Mouse (Mus musculus): ENCODE measurements around the gene Avil. TPM values are rescaled to one million over a fixed set of nuclear protein-coding genes. Genes with fewer than 3 reads are reported as not detected.
A peak's percentile ranks its signal among the peaks of the same experiment; 100 is the strongest.

Gene Avil
- polyA plus RNA-seq, 1 experiment from 2014 or later: 0.08 TPM

DNA sequence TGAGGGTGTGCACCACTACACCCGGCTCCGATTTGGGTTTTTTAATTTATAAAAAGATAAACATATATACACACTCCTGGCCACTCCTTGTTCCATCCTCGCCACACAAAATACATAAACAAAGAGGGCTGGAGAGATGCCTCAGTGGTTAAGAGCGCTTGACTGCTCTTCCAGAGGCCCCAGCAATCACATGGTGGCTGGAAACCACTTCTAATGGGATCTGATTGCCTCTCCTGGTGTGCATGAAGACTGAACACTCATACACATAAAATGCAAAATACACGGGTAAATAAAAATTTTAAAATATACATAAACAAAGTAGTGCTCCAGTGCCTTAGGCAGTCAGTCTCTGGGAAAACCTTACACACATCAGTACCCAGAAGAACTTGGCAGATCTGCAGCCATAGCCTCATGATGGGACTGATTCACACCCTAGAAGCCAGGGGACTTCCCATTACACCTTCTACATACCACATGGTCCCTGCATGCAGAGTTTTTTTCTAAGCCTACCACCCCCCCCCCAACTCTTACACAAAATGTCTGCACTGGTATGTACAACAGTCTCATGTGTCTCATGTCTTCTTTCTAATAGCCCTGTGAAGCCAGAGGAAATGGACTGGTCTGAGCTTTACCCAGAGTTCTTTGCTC is 42.1 kb downstream of the Avil start:
- Histone ChIP-seq H3K27ac (ENCODE audit: low read depth, low read length) (no peak overlapping the region), H3K9ac (ENCODE audit: low read length) (peak overlapping the region; percentile 58), H3K36me3 (ENCODE audit: control insufficient read depth, insufficient read depth, low read length) (no peaks in the 10 kb centered on the region), H3K9me3 (ENCODE audit: control insufficient read depth, low read length) (no peaks in the 10 kb centered on the region), H3K27me3 (ENCODE audit: control insufficient read depth, insufficient read depth, low read length) (peaks cover 4% of the 10 kb centered on the region; the same call in 1 of the 2 replicates), H3K4me1 (replicated peaks; ENCODE audit: control insufficient read depth, insufficient read depth, low read length) (0 out of 2 replicates have a peak, but pooled peaks cover 2% of the 10 kb centered on the region), H3K4me2 (ENCODE audit: low read depth, low read length, severe bottlenecking) (peak overlapping the region; percentile 99), H3K4me3 (ENCODE audit: low read depth, low read length) (peak overlapping the region; percentile 69)
- DNase-seq (ENCODE audit: low spot score) (no peak), ATAC-seq (replicated peaks; ENCODE audit: low FRiP score) (no peak)
- 19% methylated on average over 5 of the region's 5 CpGs for WGBS

DNA sequence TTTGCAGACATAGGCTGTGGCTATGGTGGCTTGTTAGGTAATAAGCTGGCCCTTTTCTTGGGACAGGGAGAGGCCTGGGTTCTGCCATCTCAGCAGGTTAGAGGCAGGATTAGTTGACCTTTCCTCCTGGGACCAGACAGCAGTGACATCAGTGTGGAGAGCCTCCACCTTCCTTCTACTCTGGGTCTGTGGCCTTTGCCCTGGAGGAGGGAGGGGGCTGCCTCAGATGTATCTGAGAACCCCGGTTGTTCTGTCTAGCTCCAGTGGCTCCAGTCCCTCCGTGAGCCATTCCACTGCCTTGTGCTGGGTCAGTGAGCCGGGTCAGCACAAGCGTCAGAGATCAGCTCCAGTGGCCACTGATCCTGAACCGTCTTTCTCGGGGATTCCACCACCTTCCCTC is 42.7 kb downstream of the Avil start:
- Histone ChIP-seq H3K4me3 (ENCODE audit: low read depth, low read length) (no peak overlapping the region), H3K27me3 (ENCODE audit: control insufficient read depth, insufficient read depth, low read length) (peaks cover 9% of the 10 kb centered on the region), H3K4me1 (replicated peaks; ENCODE audit: control insufficient read depth, insufficient read depth, low read length) (0 out of 2 replicates have a peak, but pooled peaks cover 2% of the 10 kb centered on the region), H3K9ac (ENCODE audit: low read length) (no peak overlapping the region), H3K27ac (ENCODE audit: low read depth, low read length) (no peak overlapping the region), H3K4me2 (ENCODE audit: low read depth, low read length, severe bottlenecking) (no peak overlapping the region), H3K9me3 (ENCODE audit: control insufficient read depth, low read length) (no peaks in the 10 kb centered on the region), H3K36me3 (ENCODE audit: control insufficient read depth, insufficient read depth, low read length) (no peaks in the 10 kb centered on the region)
- WGBS: 83% methylated on average over 6 of the region's 6 CpGs
- DNase-seq (ENCODE audit: low spot score) (no peak), ATAC-seq (replicated peaks; ENCODE audit: low FRiP score) (no peak)

DNA sequence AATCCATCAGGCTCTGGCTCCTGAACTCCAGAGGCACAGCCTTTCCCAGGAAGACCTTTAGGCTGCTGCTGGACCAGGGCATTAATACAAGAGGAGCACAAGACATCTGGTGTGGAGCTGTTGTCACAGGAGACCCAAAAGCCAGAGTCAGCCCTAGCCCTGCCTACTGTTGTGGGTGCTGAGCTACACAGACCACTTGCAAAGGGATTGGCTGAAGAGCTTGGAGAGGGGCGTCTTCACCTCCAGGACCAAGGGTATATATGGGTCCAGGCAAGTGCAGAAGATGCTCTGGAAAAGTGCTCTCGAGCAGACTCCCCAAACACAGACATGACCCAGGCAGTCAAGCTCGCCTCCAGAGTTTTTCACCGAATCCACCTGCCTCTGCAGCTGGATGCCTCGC is 47.4 kb downstream of the Avil start, which contains the start of gene Cyp27b1:
Gene Cyp27b1 (plus strand): TSS at position 297 of the 400 bp plus-strand sequence.
- Histone ChIP-seq H3K27me3 (ENCODE audit: control insufficient read depth, insufficient read depth, low read length) (peaks cover 36% of the 10 kb centered on the region), H3K9me3 (ENCODE audit: control insufficient read depth, low read length) (no peaks in the 10 kb centered on the region), H3K27ac (ENCODE audit: low read depth, low read length) (no peak within 1 kb of the TSS), H3K36me3 (ENCODE audit: control insufficient read depth, insufficient read depth, low read length) (no peaks in the 10 kb centered on the region), H3K4me3 (ENCODE audit: low read depth, low read length) (peak within 1 kb of the TSS; percentile 5; the same call in 1 of the 2 replicates), H3K9ac (ENCODE audit: low read length) (no peak within 1 kb of the TSS; the same call in 1 of the 2 replicates), H3K4me1 (replicated peaks; ENCODE audit: control insufficient read depth, insufficient read depth, low read length) (peaks cover 7% of the 10 kb centered on the region; the same call in 1 of the 2 replicates), H3K4me2 (ENCODE audit: low read depth, low read length, severe bottlenecking) (peak within 1 kb of the TSS; percentile 11; the same call in 1 of the 2 replicates)
- ATAC-seq (replicated peaks; ENCODE audit: low FRiP score): no peak
- DNase-seq (ENCODE audit: low spot score): no peak
- whole genome bisulfite sequencing: 27% methylated on average over 5 of the region's 5 CpGs

DNA sequence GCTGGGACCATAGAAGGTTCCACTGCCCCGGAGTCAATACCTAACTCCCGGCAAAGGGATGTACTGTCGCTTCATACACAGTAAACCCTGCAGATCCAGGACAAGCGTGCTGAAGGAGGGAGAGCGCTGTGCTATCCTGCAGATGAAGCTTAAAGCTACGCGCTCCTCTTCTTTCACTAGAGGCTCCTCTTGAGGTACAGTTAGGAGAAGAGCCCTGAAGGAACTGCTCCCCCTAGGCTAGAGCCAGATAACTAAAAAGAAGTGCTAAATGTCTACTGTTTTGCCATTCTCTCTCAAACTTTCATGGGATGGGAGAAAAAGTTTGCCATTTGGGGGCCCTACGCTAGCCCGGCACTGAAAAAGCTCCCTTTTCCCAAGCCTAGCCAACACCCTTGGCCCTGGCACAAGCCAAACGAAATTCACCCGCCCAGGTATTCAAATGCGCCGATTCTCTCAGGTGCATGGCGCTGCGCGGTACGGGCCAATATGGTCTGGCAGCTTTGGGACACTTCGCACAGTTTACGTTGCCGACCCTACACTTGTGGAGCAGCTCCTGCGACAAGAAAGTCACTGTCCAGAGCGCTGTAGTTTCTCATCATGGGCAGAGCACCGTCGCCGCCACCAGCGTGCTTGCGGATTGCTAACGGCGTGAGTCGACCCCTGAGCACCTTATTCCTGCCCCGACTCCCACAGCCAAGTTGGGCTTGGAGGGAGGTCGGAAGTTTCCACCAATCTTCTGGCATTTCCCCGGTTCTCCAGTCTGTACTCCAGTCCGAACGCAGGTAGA is 48.3 kb downstream of the Avil start:
- DNase-seq (ENCODE audit: low spot score) (peak; percentile 52), ATAC-seq (replicated peaks; ENCODE audit: low FRiP score) (no peak)
- H3K27me3 ChIP-seq (ENCODE audit: control insufficient read depth, insufficient read depth, low read length): peaks cover 36% of the 10 kb centered on the region
- peak overlapping the region; percentile 11; the same call in 1 of the 2 replicates for H3K4me2 ChIP-seq (ENCODE audit: low read depth, low read length, severe bottlenecking)
- H3K9ac ChIP-seq (ENCODE audit: low read length): no peak overlapping the region; the same call in none of the 2 replicates
- peaks cover 6% of the 10 kb centered on the region; the same call in 1 of the 2 replicates for H3K4me1 ChIP-seq (replicated peaks; ENCODE audit: control insufficient read depth, insufficient read depth, low read length)
- H3K9me3 ChIP-seq (ENCODE audit: control insufficient read depth, low read length): no peaks in the 10 kb centered on the region
- no peaks in the 10 kb centered on the region for H3K36me3 ChIP-seq (ENCODE audit: control insufficient read depth, insufficient read depth, low read length)
- no peak overlapping the region for H3K27ac ChIP-seq (ENCODE audit: low read depth, low read length)
- 4% methylated on average over 35 of the region's 35 CpGs for WGBS
- H3K4me3 ChIP-seq (ENCODE audit: low read depth, low read length): peak overlapping the region; percentile 5; the same call in 1 of the 2 replicates

DNA sequence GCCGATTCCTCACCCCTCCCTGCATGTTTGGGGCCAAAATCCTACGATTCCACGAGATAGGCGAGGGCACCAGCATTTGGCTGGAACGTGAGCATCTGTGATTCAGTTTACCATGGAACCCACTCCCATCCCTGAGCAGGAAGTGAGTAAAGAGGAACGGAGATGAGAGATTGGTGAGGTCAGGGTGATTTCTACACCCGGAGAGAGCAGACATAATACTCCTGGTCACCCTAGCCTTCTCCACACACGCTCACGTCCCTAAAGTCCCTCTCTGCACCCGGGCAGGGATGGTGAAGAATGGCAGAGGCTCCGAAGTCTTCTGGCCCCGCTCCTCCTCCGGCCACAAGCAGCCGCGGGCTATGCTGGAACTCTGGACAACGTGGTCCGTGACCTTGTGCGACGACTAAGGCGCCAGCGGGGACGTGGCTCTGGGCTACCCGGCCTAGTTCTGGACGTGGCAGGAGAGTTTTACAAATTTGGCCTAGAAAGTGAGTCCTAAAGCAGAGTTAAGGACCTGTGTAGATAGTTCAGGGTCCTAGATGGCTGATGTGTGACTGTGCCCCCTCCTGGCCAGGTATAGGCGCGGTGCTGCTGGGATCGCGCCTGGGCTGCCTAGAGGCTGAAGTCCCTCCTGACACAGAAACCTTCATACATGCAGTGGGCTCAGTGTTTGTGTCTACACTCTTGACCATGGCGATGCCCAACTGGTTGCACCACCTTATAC is 49.0 kb downstream of the Avil start:
- no peak for ATAC-seq (replicated peaks; ENCODE audit: low FRiP score)
- H3K9me3 ChIP-seq (ENCODE audit: control insufficient read depth, low read length): no peaks in the 10 kb centered on the region
- H3K4me1 ChIP-seq (replicated peaks; ENCODE audit: control insufficient read depth, insufficient read depth, low read length): peaks cover 6% of the 10 kb centered on the region; the same call in 1 of the 2 replicates
- no peak overlapping the region for H3K27ac ChIP-seq (ENCODE audit: low read depth, low read length)
- no peak overlapping the region for H3K4me2 ChIP-seq (ENCODE audit: low read depth, low read length, severe bottlenecking)
- peak overlapping the region; percentile 5; the same call in 1 of the 2 replicates for H3K4me3 ChIP-seq (ENCODE audit: low read depth, low read length)
- peaks cover 36% of the 10 kb centered on the region for H3K27me3 ChIP-seq (ENCODE audit: control insufficient read depth, insufficient read depth, low read length)
- no peak overlapping the region; the same call in 1 of the 2 replicates for H3K9ac ChIP-seq (ENCODE audit: low read length)
- 3% methylated on average over 29 of the region's 29 CpGs for WGBS
- DNase-seq (ENCODE audit: low spot score): peak; percentile 54
- H3K36me3 ChIP-seq (ENCODE audit: control insufficient read depth, insufficient read depth, low read length): no peaks in the 10 kb centered on the region

DNA sequence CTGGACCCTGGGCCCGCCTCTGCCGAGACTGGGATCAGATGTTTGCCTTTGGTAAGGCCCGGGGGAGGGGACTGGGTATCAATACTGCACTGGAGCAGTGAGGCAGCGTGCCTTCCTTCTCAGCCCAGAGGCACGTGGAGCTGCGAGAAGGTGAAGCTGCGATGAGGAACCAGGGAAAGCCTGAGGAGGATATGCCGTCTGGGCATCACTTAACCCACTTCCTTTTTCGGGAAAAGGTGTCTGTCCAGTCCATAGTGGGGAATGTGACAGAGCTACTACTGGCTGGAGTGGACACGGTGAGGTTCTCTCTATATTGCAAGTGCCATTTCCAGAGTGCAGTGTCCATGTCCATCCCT is 49.6 kb downstream of the Avil start:
- H3K4me3 ChIP-seq (ENCODE audit: low read depth, low read length): no peak overlapping the region
- no peak; the same call in 1 of the 2 replicates for ATAC-seq (replicated peaks; ENCODE audit: low FRiP score)
- 21% methylated on average over 10 of the region's 10 CpGs for WGBS

DNA sequence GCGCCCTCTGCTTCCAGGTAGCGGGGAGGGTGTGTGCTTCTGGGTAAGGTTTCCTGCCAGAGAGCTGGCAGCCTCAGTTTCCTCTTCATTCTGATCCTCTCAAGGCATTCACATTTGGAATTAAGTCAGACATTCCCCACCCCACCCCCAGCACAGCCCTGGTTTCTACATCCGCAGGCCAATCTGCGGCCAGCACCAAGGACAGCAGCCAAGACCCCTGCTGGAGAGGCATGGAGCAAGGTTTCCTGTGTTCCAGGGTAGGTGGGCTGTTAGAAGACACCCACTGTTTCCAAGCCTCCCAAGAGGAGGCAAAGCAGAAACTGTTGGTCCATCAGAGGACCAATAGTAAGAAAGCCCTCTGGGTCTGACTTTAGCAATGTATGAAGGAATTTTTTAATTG is 54.1 kb downstream of the Avil start:
- DNase-seq (ENCODE audit: low spot score) (no peak), ATAC-seq (replicated peaks; ENCODE audit: low FRiP score) (no peak)
- peaks cover 15% of the 10 kb centered on the region for H3K27me3 ChIP-seq (ENCODE audit: control insufficient read depth, insufficient read depth, low read length)
- no peak overlapping the region for H3K4me2 ChIP-seq (ENCODE audit: low read depth, low read length, severe bottlenecking)
- no peaks in the 10 kb centered on the region; the same call in 1 of the 2 replicates for H3K4me1 ChIP-seq (replicated peaks; ENCODE audit: control insufficient read depth, insufficient read depth, low read length)
- WGBS: 70% methylated on average over 4 of the region's 4 CpGs
- H3K27ac ChIP-seq (ENCODE audit: low read depth, low read length): no peak overlapping the region
- H3K9ac ChIP-seq (ENCODE audit: low read length): no peak overlapping the region
- H3K36me3 ChIP-seq (ENCODE audit: control insufficient read depth, insufficient read depth, low read length): peaks cover 5% of the 10 kb centered on the region; the same call in 1 of the 2 replicates
- no peak overlapping the region for H3K4me3 ChIP-seq (ENCODE audit: low read depth, low read length)
- no peaks in the 10 kb centered on the region for H3K9me3 ChIP-seq (ENCODE audit: control insufficient read depth, low read length)

More for the DNA sequence above, 49.6 kb downstream of the Avil start:
- Histone ChIP-seq H3K4me1 (replicated peaks; ENCODE audit: control insufficient read depth, insufficient read depth, low read length) (peaks cover 6% of the 10 kb centered on the region; the same call in 1 of the 2 replicates), H3K9ac (ENCODE audit: low read length) (no peak overlapping the region), H3K4me2 (ENCODE audit: low read depth, low read length, severe bottlenecking) (no peak overlapping the region), H3K36me3 (ENCODE audit: control insufficient read depth, insufficient read depth, low read length) (no peaks in the 10 kb centered on the region), H3K9me3 (ENCODE audit: control insufficient read depth, low read length) (no peaks in the 10 kb centered on the region), H3K27me3 (ENCODE audit: control insufficient read depth, insufficient read depth, low read length) (peaks cover 36% of the 10 kb centered on the region), H3K27ac (ENCODE audit: low read depth, low read length) (no peak overlapping the region)
- no peak for DNase-seq (ENCODE audit: low spot score)

DNA sequence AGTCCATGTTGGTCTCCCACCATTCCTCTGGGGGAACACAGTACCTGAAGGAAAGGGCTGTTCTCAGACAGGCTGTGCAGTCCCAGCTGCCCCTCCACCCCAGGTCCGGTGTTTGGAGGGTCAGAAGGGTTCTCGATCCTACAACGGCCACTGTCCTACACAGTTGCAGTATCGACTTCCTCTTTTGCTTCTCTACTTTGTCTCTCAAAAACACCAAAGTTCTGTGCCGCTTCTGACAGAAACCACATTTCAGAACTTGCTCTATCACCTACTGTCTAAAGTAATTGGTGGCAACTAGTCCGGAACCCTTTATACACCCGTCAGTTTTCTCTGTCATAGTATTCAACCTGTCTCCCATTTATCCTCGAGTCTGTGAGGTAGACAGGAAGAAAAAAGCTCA is 54.9 kb downstream of the Avil start:
- Histone ChIP-seq H3K9ac (ENCODE audit: low read length) (no peak overlapping the region), H3K27me3 (ENCODE audit: control insufficient read depth, insufficient read depth, low read length) (peaks cover 7% of the 10 kb centered on the region), H3K4me1 (replicated peaks; ENCODE audit: control insufficient read depth, insufficient read depth, low read length) (no peaks in the 10 kb centered on the region; the same call in 1 of the 2 replicates), H3K27ac (ENCODE audit: low read depth, low read length) (no peak overlapping the region), H3K36me3 (ENCODE audit: control insufficient read depth, insufficient read depth, low read length) (peaks cover 5% of the 10 kb centered on the region; the same call in 1 of the 2 replicates), H3K9me3 (ENCODE audit: control insufficient read depth, low read length) (no peaks in the 10 kb centered on the region), H3K4me2 (ENCODE audit: low read depth, low read length, severe bottlenecking) (no peak overlapping the region), H3K4me3 (ENCODE audit: low read depth, low read length) (no peak overlapping the region)
- ATAC-seq (replicated peaks; ENCODE audit: low FRiP score): no peak
- DNase-seq (ENCODE audit: low spot score): no peak
- 94% methylated on average over 8 of the region's 8 CpGs for WGBS

Data from forebrain, embryonic 11.5 days (tissue).